Mouse (Mus musculus): ENCODE measurements around the gene Dapk1. TPM values are rescaled to one million over a fixed set of nuclear protein-coding genes. Genes with fewer than 3 reads are reported as not detected.

Gene Dapk1
- polyA plus RNA-seq, 1 experiment from 2014 or later: 14.8 TPM

DNA sequence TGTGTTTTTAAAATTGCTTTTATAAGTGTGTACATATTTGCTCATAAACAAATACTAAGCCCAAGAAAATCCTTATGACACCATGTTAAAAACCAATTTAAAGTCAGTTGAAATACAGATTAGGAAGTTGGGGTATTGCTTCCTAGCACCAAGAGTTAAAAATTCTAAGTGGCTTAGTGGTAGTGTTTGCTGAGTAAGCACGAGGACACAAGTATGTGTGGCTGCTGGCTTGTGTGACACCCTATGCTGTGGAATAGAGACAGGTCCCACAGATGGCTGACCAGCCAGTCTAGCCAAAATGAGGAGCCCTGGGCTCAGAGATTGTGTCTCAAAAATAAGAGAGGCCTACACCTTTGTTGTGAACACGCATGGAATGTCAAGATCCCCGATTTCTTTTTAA is 114.4 kb downstream of the Dapk1 start:
- H3K27me3 ChIP-seq (replicated peaks; ENCODE audit: control insufficient read depth, insufficient read depth, low read length): no peaks in the 10 kb centered on the region
- H3K4me3 ChIP-seq (ENCODE audit: low read depth, low read length): no peak overlapping the region
- no peak overlapping the region for H3K27ac ChIP-seq (ENCODE audit: low read depth)
- no peak overlapping the region for H3K9ac ChIP-seq (ENCODE audit: low read length)
- 0 out of 2 replicates have a peak, but pooled peaks cover 3% of the 10 kb centered on the region for H3K4me1 ChIP-seq (replicated peaks; ENCODE audit: control insufficient read depth, insufficient read depth, low read length)
- 52% methylated on average over 3 of the region's 3 CpGs for WGBS
- H3K9me3 ChIP-seq (ENCODE audit: control insufficient read depth, low read length): no peaks in the 10 kb centered on the region
- peaks cover 18% of the 10 kb centered on the region; the same call in 1 of the 2 replicates for H3K36me3 ChIP-seq (ENCODE audit: control insufficient read depth, insufficient read depth, low read length)
- DNase-seq (ENCODE audit: low spot score) (no peak), ATAC-seq (replicated peaks; ENCODE audit: low FRiP score, low TSS enrichment, low read depth) (no peak)
- H3K4me2 ChIP-seq (ENCODE audit: low read length): no peak overlapping the region

DNA sequence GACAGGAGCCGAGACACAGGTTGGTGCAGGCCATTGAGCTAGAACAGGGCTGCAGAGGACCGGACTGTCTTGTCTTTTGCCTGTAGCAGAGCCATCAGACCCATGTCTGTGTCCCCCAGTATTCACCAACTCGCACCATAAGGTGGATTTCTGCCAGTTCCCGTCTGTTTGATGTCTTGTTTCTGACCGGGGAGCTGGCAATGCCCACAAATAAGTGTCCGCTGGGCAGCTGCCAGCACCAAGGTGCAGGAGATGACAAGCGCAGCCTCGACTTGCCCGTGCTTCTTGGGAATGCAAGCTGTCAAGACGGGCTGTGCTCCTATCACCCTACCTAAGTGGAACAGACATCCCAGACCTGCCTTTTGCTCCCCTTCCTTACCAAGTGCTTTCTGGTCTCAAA is 115.7 kb downstream of the Dapk1 start:
- ATAC-seq (replicated peaks; ENCODE audit: low FRiP score, low TSS enrichment, low read depth): no peak

DNA sequence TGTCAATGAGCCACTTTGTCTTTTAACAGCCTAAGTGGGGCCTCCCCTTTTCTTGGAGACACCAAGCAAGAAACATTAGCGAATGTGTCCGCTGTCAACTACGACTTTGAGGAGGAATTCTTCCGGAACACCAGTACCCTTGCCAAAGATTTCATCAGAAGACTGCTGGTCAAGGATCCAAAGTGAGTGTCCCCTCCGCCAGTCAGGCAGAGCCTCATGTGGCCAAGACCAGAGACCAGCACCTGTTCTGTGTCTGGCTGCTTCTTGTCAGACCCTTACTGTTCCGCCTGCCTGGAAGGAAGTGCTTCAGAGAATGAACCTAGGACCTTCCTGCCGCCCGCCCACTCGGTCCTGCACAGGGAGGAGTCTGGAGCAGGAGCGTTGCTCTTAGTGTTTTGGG is 117.8 kb downstream of the Dapk1 start:
- Histone ChIP-seq H3K4me2 (ENCODE audit: low read length) (no peak overlapping the region), H3K4me3 (ENCODE audit: low read depth, low read length) (no peak overlapping the region), H3K9ac (ENCODE audit: low read length) (no peak overlapping the region), H3K9me3 (ENCODE audit: control insufficient read depth, low read length) (no peaks in the 10 kb centered on the region), H3K27ac (ENCODE audit: low read depth) (no peak overlapping the region), H3K4me1 (replicated peaks; ENCODE audit: control insufficient read depth, insufficient read depth, low read length) (no peaks in the 10 kb centered on the region), H3K27me3 (replicated peaks; ENCODE audit: control insufficient read depth, insufficient read depth, low read length) (no peaks in the 10 kb centered on the region), H3K36me3 (ENCODE audit: control insufficient read depth, insufficient read depth, low read length) (peaks cover 24% of the 10 kb centered on the region; the same call in 1 of the 2 replicates)
- 82% methylated on average over 10 of the region's 10 CpGs for WGBS
- ATAC-seq (replicated peaks; ENCODE audit: low FRiP score, low TSS enrichment, low read depth): no peak
- no peak for DNase-seq (ENCODE audit: low spot score)

More for the DNA sequence above, 115.7 kb downstream of the Dapk1 start:
- H3K36me3 ChIP-seq (ENCODE audit: control insufficient read depth, insufficient read depth, low read length): peaks cover 24% of the 10 kb centered on the region; the same call in 1 of the 2 replicates
- H3K9ac ChIP-seq (ENCODE audit: low read length): no peak overlapping the region
- no peak overlapping the region for H3K4me2 ChIP-seq (ENCODE audit: low read length)
- WGBS: 87% methylated on average over 10 of the region's 10 CpGs
- H3K27me3 ChIP-seq (replicated peaks; ENCODE audit: control insufficient read depth, insufficient read depth, low read length): no peaks in the 10 kb centered on the region
- H3K4me1 ChIP-seq (replicated peaks; ENCODE audit: control insufficient read depth, insufficient read depth, low read length): 0 out of 2 replicates have a peak, but pooled peaks cover 3% of the 10 kb centered on the region
- no peak overlapping the region for H3K4me3 ChIP-seq (ENCODE audit: low read depth, low read length)
- DNase-seq (ENCODE audit: low spot score): no peak
- H3K9me3 ChIP-seq (ENCODE audit: control insufficient read depth, low read length): no peaks in the 10 kb centered on the region
- no peak overlapping the region for H3K27ac ChIP-seq (ENCODE audit: low read depth)

DNA sequence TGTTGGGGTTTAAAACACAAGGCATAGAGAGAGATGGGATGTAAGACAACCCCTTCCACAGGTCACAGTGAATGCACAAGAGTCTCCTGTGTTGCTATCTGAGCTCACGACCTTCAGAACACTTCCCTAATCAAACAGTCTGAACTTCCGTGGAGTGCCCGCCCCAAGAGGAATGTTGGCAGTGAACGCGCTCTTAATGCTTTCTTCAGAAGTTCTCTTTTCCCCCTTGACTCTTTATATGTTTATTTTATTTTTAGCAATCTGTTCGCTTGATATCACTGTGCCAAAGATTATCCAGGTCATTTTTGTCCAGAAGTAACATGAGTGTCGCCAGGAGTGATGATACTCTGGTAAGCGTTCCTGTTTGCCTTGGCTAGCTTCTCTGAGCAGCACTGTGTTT is 121.0 kb downstream of the Dapk1 start:
- Histone ChIP-seq H3K36me3 (ENCODE audit: control insufficient read depth, insufficient read depth, low read length) (peaks cover 40% of the 10 kb centered on the region; the same call in 1 of the 2 replicates), H3K4me3 (ENCODE audit: low read depth, low read length) (no peak overlapping the region), H3K4me2 (ENCODE audit: low read length) (no peak overlapping the region), H3K4me1 (replicated peaks; ENCODE audit: control insufficient read depth, insufficient read depth, low read length) (no peaks in the 10 kb centered on the region), H3K27me3 (replicated peaks; ENCODE audit: control insufficient read depth, insufficient read depth, low read length) (no peaks in the 10 kb centered on the region), H3K9ac (ENCODE audit: low read length) (no peak overlapping the region), H3K27ac (ENCODE audit: low read depth) (no peak overlapping the region), H3K9me3 (ENCODE audit: control insufficient read depth, low read length) (no peaks in the 10 kb centered on the region)
- WGBS: 79% methylated on average over 8 of the region's 8 CpGs
- no peak for DNase-seq (ENCODE audit: low spot score)
- ATAC-seq (replicated peaks; ENCODE audit: low FRiP score, low TSS enrichment, low read depth): no peak

DNA sequence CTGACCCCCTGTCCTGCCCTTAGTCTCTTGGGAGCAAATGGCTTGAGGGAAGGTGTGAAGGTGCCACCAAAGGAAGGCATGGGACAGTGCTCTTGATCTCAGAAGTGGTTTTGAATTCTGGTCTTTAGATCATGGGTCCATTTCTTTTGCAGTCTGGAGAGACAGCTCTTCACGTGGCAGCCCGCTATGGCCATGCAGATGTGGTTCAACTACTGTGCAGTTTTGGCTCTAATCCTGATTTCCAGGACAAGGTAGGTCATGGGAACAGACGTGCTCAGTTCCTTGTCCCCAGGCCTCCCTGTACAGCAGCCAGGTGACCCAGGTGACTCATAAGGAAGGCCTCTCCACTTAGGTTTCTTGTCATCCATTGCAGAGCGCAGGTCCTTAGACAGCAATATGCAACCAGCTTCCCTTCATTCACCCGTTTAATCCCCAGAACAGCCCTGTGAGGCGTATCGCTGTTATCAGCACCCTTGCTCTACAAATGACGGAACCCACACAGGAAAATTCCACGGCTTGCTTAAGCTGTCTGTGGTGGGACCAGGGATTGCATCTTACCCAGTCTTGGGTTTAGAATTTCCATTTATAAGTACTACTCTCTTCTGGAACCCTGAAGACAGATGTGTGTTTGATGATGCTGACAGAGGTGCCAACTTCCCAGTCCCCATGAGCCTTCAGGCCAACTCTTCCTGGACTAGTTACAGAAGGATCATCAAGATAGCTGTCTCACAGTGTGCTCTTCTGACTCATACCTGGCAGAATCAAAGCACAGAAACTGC is 126.7 kb downstream of the Dapk1 start:
- Histone ChIP-seq H3K4me3 (ENCODE audit: low read depth, low read length) (no peak overlapping the region), H3K4me1 (replicated peaks; ENCODE audit: control insufficient read depth, insufficient read depth, low read length) (no peaks in the 10 kb centered on the region), H3K36me3 (ENCODE audit: control insufficient read depth, insufficient read depth, low read length) (peaks cover 49% of the 10 kb centered on the region), H3K9ac (ENCODE audit: low read length) (no peak overlapping the region), H3K9me3 (ENCODE audit: control insufficient read depth, low read length) (no peaks in the 10 kb centered on the region), H3K27me3 (replicated peaks; ENCODE audit: control insufficient read depth, insufficient read depth, low read length) (no peaks in the 10 kb centered on the region), H3K27ac (ENCODE audit: low read depth) (no peak overlapping the region), H3K4me2 (ENCODE audit: low read length) (no peak overlapping the region)
- DNase-seq (ENCODE audit: low spot score): no peak
- ATAC-seq (replicated peaks; ENCODE audit: low FRiP score, low TSS enrichment, low read depth): no peak
- 91% methylated on average over 9 of the region's 9 CpGs for WGBS

DNA sequence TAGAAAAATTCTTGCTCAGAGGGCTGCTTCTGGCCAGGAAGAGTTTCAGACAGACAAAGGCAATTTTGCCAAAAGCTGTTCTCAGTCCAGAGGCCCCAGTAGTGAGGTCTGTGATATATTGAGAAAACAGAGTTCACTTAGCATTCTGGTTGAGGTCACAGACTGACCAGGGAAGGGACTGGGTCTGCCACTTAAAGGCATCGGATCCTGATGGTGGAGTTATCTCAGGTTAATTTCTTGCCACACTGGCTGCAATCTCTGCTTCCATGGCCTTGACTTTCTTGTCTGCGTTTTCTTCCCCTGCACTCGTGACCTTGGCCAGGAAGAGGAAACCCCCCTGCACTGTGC is 127.3 kb downstream of the Dapk1 start:
- Histone ChIP-seq H3K27me3 (replicated peaks; ENCODE audit: control insufficient read depth, insufficient read depth, low read length) (no peaks in the 10 kb centered on the region), H3K4me3 (ENCODE audit: low read depth, low read length) (no peak overlapping the region), H3K27ac (ENCODE audit: low read depth) (no peak overlapping the region), H3K36me3 (ENCODE audit: control insufficient read depth, insufficient read depth, low read length) (peaks cover 49% of the 10 kb centered on the region), H3K4me1 (replicated peaks; ENCODE audit: control insufficient read depth, insufficient read depth, low read length) (no peaks in the 10 kb centered on the region), H3K9me3 (ENCODE audit: control insufficient read depth, low read length) (no peaks in the 10 kb centered on the region), H3K4me2 (ENCODE audit: low read length) (no peak overlapping the region), H3K9ac (ENCODE audit: low read length) (no peak overlapping the region)
- 72% methylated on average over 3 of the region's 3 CpGs for WGBS
- no peak for DNase-seq (ENCODE audit: low spot score)
- ATAC-seq (replicated peaks; ENCODE audit: low FRiP score, low TSS enrichment, low read depth): no peak

DNA sequence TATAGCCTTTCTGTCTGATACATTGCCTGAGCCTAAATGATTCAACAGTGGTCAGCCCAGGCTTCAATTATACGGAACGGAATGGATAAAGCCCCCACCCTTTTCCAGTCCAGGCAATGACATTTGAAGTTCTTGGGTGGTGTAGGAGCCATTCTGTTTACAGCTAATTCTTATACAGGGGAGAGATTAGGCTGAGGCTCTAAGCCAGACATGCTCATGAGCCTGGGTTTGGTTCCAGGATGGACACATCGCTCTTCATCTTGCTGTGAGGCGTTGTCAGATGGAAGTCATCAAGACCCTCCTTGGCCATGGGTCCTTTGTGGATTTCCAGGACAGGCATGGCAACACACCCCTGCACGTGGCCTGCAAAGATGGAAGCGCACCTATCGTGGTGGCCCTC is 128.8 kb downstream of the Dapk1 start:
- H3K4me1 ChIP-seq (replicated peaks; ENCODE audit: control insufficient read depth, insufficient read depth, low read length): no peaks in the 10 kb centered on the region
- no peaks in the 10 kb centered on the region for H3K9me3 ChIP-seq (ENCODE audit: control insufficient read depth, low read length)
- H3K36me3 ChIP-seq (ENCODE audit: control insufficient read depth, insufficient read depth, low read length): peaks cover 46% of the 10 kb centered on the region
- no peak for DNase-seq (ENCODE audit: low spot score)
- no peak for ATAC-seq (replicated peaks; ENCODE audit: low FRiP score, low TSS enrichment, low read depth)
- no peak overlapping the region for H3K4me3 ChIP-seq (ENCODE audit: low read depth, low read length)
- H3K27me3 ChIP-seq (replicated peaks; ENCODE audit: control insufficient read depth, insufficient read depth, low read length): no peaks in the 10 kb centered on the region
- H3K27ac ChIP-seq (ENCODE audit: low read depth): no peak overlapping the region
- H3K4me2 ChIP-seq (ENCODE audit: low read length): no peak overlapping the region
- no peak overlapping the region for H3K9ac ChIP-seq (ENCODE audit: low read length)
- 93% methylated on average over 7 of the region's 7 CpGs for WGBS

DNA sequence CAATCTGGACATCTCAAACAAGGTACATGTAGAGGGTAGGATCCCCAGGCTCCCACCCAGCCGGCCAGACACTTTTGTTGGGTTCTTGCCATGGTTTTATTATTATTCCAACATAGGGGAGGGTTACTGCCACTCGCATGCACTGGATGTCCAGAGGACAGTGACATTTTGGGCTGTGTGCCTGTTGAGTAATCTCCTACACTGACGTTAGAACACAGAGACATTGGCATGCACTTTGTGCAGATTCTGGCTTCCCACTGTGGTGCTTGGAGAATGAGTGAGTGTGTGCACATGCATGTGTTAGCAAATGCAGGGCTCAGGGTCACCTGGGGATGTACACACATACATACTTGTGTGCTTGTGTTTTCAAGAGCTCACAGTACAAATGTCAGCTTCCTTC is 129.3 kb downstream of the Dapk1 start:
- H3K4me3 ChIP-seq (ENCODE audit: low read depth, low read length): no peak overlapping the region
- H3K27me3 ChIP-seq (replicated peaks; ENCODE audit: control insufficient read depth, insufficient read depth, low read length): no peaks in the 10 kb centered on the region
- 87% methylated on average over 3 of the region's 3 CpGs for WGBS
- H3K4me2 ChIP-seq (ENCODE audit: low read length): no peak overlapping the region
- no peak overlapping the region for H3K9ac ChIP-seq (ENCODE audit: low read length)
- DNase-seq (ENCODE audit: low spot score) (no peak), ATAC-seq (replicated peaks; ENCODE audit: low FRiP score, low TSS enrichment, low read depth) (no peak)
- H3K27ac ChIP-seq (ENCODE audit: low read depth): no peak overlapping the region
- no peaks in the 10 kb centered on the region for H3K4me1 ChIP-seq (replicated peaks; ENCODE audit: control insufficient read depth, insufficient read depth, low read length)
- peaks cover 42% of the 10 kb centered on the region for H3K36me3 ChIP-seq (ENCODE audit: control insufficient read depth, insufficient read depth, low read length)
- H3K9me3 ChIP-seq (ENCODE audit: control insufficient read depth, low read length): no peaks in the 10 kb centered on the region

DNA sequence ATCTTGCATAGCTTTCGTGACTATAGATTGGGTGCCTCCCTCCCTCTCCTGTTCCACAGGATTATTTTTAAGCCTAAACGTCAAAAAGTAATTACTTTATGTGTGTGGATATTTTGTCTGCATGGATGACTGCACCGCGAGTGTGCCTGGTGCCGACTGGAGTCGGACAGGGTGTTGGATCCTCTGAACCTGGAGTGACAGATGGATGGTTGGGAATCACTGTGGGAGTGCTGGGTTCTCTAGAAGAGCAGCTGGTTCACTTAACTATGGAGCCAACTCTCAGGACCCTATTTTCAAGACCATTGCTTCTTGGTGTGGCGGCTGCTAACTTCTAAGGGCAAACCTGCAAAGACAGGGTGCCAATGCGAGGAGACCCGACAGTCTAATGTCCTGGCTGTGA is 133.6 kb downstream of the Dapk1 start:
- 90% methylated on average over 9 of the region's 9 CpGs for WGBS
- DNase-seq (ENCODE audit: low spot score) (no peak), ATAC-seq (replicated peaks; ENCODE audit: low FRiP score, low TSS enrichment, low read depth) (no peak)
- H3K36me3 ChIP-seq (ENCODE audit: control insufficient read depth, insufficient read depth, low read length): peaks cover 19% of the 10 kb centered on the region
- peaks cover 16% of the 10 kb centered on the region for H3K4me1 ChIP-seq (replicated peaks; ENCODE audit: control insufficient read depth, insufficient read depth, low read length)
- H3K4me2 ChIP-seq (ENCODE audit: low read length): no peak overlapping the region
- H3K9ac ChIP-seq (ENCODE audit: low read length): no peak overlapping the region
- H3K27ac ChIP-seq (ENCODE audit: low read depth): no peak overlapping the region
- no peak overlapping the region for H3K4me3 ChIP-seq (ENCODE audit: low read depth, low read length)
- H3K9me3 ChIP-seq (ENCODE audit: control insufficient read depth, low read length): no peaks in the 10 kb centered on the region
- no peaks in the 10 kb centered on the region for H3K27me3 ChIP-seq (replicated peaks; ENCODE audit: control insufficient read depth, insufficient read depth, low read length)
